Mouse (Mus musculus): ENCODE measurements at regions not wholly inside any gene's neighbourhood (a gene's known extent, or its start where the extent isn't known, plus 50 kb on each side); places are given as distances from the start of the nearest gene placed in this dataset.
A peak's percentile ranks its signal among the peaks of the same experiment; 100 is the strongest.

DNA sequence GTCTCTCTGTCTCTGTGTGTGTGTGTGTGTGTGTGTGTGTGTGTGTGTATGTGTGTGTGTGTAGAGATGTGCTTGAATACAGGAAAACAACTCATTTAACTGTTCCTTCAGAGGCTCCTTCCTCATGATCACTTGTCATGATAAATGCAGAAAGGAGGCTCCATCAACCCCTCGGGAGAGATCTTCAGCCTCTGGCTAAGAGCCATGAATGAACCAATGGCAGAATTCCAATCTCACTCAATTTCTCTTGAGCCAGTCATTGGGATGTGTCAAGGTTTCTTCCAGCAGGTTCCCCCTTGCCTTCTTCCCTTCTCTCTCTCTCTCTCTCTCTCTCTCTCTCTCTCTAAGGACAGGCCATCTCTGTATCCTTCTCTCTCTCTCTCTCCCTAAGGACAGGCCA, 124.1 kb downstream of the Adamts1 start:
- TF ChIP-seq EP300 (IDR thresholded peaks at IDR 0.05; ENCODE audit: low read depth) (no peak), CTCF (IDR thresholded peaks at IDR 0.05; ENCODE audit: low read depth) (no peak)
- Histone ChIP-seq H3K9ac (replicated peaks) (no peak overlapping the region), H3K36me3 (replicated peaks; ENCODE audit: control insufficient read depth, insufficient read depth, low read depth) (no peaks in the 10 kb centered on the region), H3K4me1 (replicated peaks; ENCODE audit: control insufficient read depth in 2 of 2, insufficient read depth in 2 of 2, low read length in 1 of 2) (no peaks in the 10 kb centered on the region), H3K4me2 (ENCODE audit: low read depth) (no peak overlapping the region), H3K9me3 (ENCODE audit: control insufficient read depth, low read length) (no peaks in the 10 kb centered on the region), H3K27me3 (ENCODE audit: control insufficient read depth, insufficient read depth, low read length) (no peaks in the 10 kb centered on the region), H3K27ac (no peak overlapping the region), H3K4me3 (ENCODE audit: insufficient read depth in 1 of 2, low read depth in 2 of 2, low read length in 2 of 2) (no peak overlapping the region)
- no peak for ATAC-seq (ENCODE audit: insufficient read depth)
- 50% methylated on average over 1 of the region's 1 CpGs for WGBS (ENCODE audit: insufficient replicate concordance)
- DNase-seq (ENCODE audit: low read depth in 3 of 3, low spot score in 3 of 3), result no peak

DNA sequence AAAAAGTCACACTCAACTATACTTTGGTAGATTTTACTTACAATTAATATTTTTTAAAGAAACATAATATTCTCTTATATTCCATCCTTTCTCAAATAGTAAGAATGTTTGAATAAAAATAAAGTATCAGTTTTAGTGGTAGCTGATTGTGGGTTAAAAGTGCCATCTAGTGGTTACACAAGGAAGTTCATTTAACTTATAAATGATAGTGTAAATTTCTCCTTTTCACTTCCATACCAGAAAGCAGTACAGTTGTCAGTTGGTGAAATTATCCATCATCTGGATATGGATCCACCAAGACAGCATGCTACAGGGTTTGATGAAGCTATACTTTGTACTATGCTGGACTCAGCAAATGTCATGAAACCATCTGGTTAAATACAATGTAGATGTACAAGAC, 124.7 kb downstream of the Adamts1 start:
- DNase-seq (ENCODE audit: low read depth in 3 of 3, low spot score in 3 of 3), result no peak
- H3K9me3 ChIP-seq (ENCODE audit: control insufficient read depth, low read length), result no peaks in the 10 kb centered on the region

DNA sequence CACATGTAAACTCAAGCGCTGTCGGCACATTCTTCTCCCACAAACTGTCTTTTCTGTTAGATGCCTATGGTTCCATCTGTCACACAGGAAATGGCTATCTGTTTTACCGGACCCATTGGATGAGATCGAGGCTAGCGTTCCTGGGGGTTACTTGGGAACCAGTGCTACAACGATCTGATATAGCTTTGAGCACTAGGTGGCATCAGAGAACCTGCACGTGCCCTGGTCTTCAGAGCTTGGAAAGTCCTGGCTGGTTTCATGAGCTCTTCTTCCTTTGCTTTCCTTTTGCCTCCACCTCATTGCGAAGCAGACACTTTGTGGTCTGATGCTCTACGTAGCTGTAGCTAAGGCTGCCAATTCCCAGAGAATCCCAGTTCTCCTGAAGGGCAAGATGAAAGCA, 123.8 kb upstream of the Cyyr1 start:
- TF ChIP-seq EP300 (IDR thresholded peaks at IDR 0.05; ENCODE audit: low read depth), result no peak
- TF ChIP-seq CTCF (IDR thresholded peaks at IDR 0.05; ENCODE audit: low read depth), result peak; percentile 34
- Histone ChIP-seq H3K4me2 (ENCODE audit: low read depth) (no peak overlapping the region), H3K27me3 (ENCODE audit: control insufficient read depth, insufficient read depth, low read length) (no peaks in the 10 kb centered on the region), H3K4me3 (ENCODE audit: insufficient read depth in 1 of 2, low read depth in 2 of 2, low read length in 2 of 2) (no peak overlapping the region), H3K9me3 (ENCODE audit: control insufficient read depth, low read length) (no peaks in the 10 kb centered on the region), H3K27ac (no peak overlapping the region), H3K9ac (replicated peaks) (no peak overlapping the region), H3K36me3 (replicated peaks; ENCODE audit: control insufficient read depth, insufficient read depth, low read depth) (no peaks in the 10 kb centered on the region), H3K4me1 (replicated peaks; ENCODE audit: control insufficient read depth in 2 of 2, insufficient read depth in 2 of 2, low read length in 1 of 2) (no peaks in the 10 kb centered on the region)
- no peak for DNase-seq (ENCODE audit: low read depth in 3 of 3, low spot score in 3 of 3)
- WGBS (ENCODE audit: insufficient replicate concordance), result 24% methylated on average over 9 of the region's 9 CpGs
- no peak for ATAC-seq (ENCODE audit: insufficient read depth)

More for the DNA sequence above, 124.7 kb downstream of the Adamts1 start:
- H3K27me3 ChIP-seq (ENCODE audit: control insufficient read depth, insufficient read depth, low read length), result no peaks in the 10 kb centered on the region
- no peak overlapping the region for H3K27ac ChIP-seq
- H3K4me2 ChIP-seq (ENCODE audit: low read depth), result no peak overlapping the region
- no peaks in the 10 kb centered on the region for H3K36me3 ChIP-seq (replicated peaks; ENCODE audit: control insufficient read depth, insufficient read depth, low read depth)
- H3K9ac ChIP-seq (replicated peaks), result no peak overlapping the region
- no peak for ATAC-seq (ENCODE audit: insufficient read depth)
- TF ChIP-seq CTCF (IDR thresholded peaks at IDR 0.05; ENCODE audit: low read depth), result no peak; the same call in 1 of the 2 replicates
- TF ChIP-seq EP300 (IDR thresholded peaks at IDR 0.05; ENCODE audit: low read depth), result no peak
- H3K4me3 ChIP-seq (ENCODE audit: insufficient read depth in 1 of 2, low read depth in 2 of 2, low read length in 2 of 2), result no peak overlapping the region
- no peaks in the 10 kb centered on the region for H3K4me1 ChIP-seq (replicated peaks; ENCODE audit: control insufficient read depth in 2 of 2, insufficient read depth in 2 of 2, low read length in 1 of 2)

DNA sequence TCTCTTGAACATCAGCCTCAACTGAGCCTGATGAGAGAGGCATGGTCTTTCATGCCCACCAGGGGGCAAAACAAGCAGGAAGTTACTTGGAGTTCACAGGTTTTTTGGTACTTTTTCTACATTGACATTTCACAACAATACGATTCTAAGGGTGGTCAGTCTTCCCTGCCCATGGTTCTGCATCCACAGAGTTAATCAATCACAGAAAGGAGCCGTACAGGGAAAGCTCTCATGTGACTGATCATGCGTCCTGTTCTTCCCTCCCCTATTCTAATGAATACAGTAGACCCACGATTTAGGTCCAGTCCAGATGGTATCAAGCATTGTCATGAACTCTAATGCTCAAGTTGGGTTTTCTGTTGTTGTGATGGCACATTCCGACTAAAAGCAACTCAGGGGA, 115.6 kb upstream of the Cyyr1 start:
- TF ChIP-seq EP300 (IDR thresholded peaks at IDR 0.05; ENCODE audit: low read depth), result no peak
- TF ChIP-seq CTCF (IDR thresholded peaks at IDR 0.05; ENCODE audit: low read depth), result no peak
- H3K4me3 ChIP-seq (ENCODE audit: insufficient read depth in 1 of 2, low read depth in 2 of 2, low read length in 2 of 2), result no peak overlapping the region
- no peak for DNase-seq (ENCODE audit: low read depth in 3 of 3, low spot score in 3 of 3)
- H3K9me3 ChIP-seq (ENCODE audit: control insufficient read depth, low read length), result no peaks in the 10 kb centered on the region
- H3K9ac ChIP-seq (replicated peaks), result no peak overlapping the region
- H3K27ac ChIP-seq, result no peak overlapping the region
- no peaks in the 10 kb centered on the region for H3K4me1 ChIP-seq (replicated peaks; ENCODE audit: control insufficient read depth in 2 of 2, insufficient read depth in 2 of 2, low read length in 1 of 2)
- no peaks in the 10 kb centered on the region for H3K27me3 ChIP-seq (ENCODE audit: control insufficient read depth, insufficient read depth, low read length)
- no peak overlapping the region for H3K4me2 ChIP-seq (ENCODE audit: low read depth)
- WGBS (ENCODE audit: insufficient replicate concordance), result 56% methylated on average over 5 of the region's 5 CpGs
- no peaks in the 10 kb centered on the region for H3K36me3 ChIP-seq (replicated peaks; ENCODE audit: control insufficient read depth, insufficient read depth, low read depth)
- ATAC-seq (ENCODE audit: insufficient read depth), result no peak

DNA sequence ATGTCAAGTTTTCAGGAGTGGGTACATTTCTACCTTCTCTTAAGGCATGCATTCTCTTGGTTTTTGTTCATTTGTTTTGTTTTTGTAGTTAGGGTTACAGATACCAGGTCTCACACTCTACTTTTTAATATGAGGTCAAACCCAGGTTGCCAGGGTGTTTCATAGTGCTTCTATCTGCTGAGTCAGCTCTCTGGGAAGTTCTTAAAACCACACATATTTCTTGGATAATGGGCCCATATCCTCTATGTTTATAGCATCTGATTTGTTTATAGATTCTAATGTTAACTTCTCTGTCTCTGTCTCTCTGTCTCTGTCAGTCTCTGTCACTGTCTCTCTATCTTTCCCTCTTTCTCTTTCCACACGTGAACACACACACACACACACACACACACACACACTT, 114.6 kb upstream of the Cyyr1 start:
- no peak overlapping the region for H3K4me2 ChIP-seq (ENCODE audit: low read depth)
- ATAC-seq (ENCODE audit: insufficient read depth) (no peak), DNase-seq (ENCODE audit: low read depth in 3 of 3, low spot score in 3 of 3) (no peak)
- H3K4me3 ChIP-seq (ENCODE audit: insufficient read depth in 1 of 2, low read depth in 2 of 2, low read length in 2 of 2), result no peak overlapping the region
- no peak overlapping the region for H3K9ac ChIP-seq (replicated peaks)
- no peaks in the 10 kb centered on the region for H3K4me1 ChIP-seq (replicated peaks; ENCODE audit: control insufficient read depth in 2 of 2, insufficient read depth in 2 of 2, low read length in 1 of 2)
- H3K27me3 ChIP-seq (ENCODE audit: control insufficient read depth, insufficient read depth, low read length), result no peaks in the 10 kb centered on the region
- no peaks in the 10 kb centered on the region for H3K36me3 ChIP-seq (replicated peaks; ENCODE audit: control insufficient read depth, insufficient read depth, low read depth)
- no peak overlapping the region for H3K27ac ChIP-seq
- no peaks in the 10 kb centered on the region for H3K9me3 ChIP-seq (ENCODE audit: control insufficient read depth, low read length)
- no peak for TF ChIP-seq CTCF (IDR thresholded peaks at IDR 0.05; ENCODE audit: low read depth)
- TF ChIP-seq EP300 (IDR thresholded peaks at IDR 0.05; ENCODE audit: low read depth), result no peak
- WGBS (ENCODE audit: insufficient replicate concordance), result 23% methylated on average over 1 of the region's 1 CpGs

All from liver, embryonic 14.5 days (tissue).